Mouse (Mus musculus): ENCODE data around the gene Prkn.

- no peak for TF ChIP-seq CTCF (IDR thresholded peaks at IDR 0.05; ENCODE audit: extremely low read depth, insufficient read length, insufficient replicate concordance, low read depth, low read length)
- TF ChIP-seq POLR2A (IDR thresholded peaks at IDR 0.05; ENCODE audit: low read depth, low read length), result no peak
These were observed 444.1 kb downstream of the Prkn start for GRCm38 (mm10) chr17:11284246-11284645.

All from small intestine, adult 2 months (tissue).